Mouse (Mus musculus) testis, adult 2 months (tissue): Measurements from ENCODE around the gene Zap70.

Experiments used
- CTCF ChIP-seq: fragments of 200-500 bp; IDR thresholded peaks from 2 replicates; pipeline ENCODE4 v1.5.1; 2012; ENCODE audit warnings: low read depth, mild to moderate bottlenecking, inconsistent platforms, low read length, moderate library complexity; ENCODE audit not compliant: control insufficient read depth, insufficient read depth, insufficient replicate concordance
- POLR2A ChIP-seq: fragments of 200-500 bp; IDR thresholded peaks from 2 replicates; pipeline ENCODE4 v1.6.1; 2012; ENCODE audit warnings: low read depth, mild to moderate bottlenecking, inconsistent platforms, low read length, moderate library complexity; ENCODE audit not compliant: control insufficient read depth

DNA sequence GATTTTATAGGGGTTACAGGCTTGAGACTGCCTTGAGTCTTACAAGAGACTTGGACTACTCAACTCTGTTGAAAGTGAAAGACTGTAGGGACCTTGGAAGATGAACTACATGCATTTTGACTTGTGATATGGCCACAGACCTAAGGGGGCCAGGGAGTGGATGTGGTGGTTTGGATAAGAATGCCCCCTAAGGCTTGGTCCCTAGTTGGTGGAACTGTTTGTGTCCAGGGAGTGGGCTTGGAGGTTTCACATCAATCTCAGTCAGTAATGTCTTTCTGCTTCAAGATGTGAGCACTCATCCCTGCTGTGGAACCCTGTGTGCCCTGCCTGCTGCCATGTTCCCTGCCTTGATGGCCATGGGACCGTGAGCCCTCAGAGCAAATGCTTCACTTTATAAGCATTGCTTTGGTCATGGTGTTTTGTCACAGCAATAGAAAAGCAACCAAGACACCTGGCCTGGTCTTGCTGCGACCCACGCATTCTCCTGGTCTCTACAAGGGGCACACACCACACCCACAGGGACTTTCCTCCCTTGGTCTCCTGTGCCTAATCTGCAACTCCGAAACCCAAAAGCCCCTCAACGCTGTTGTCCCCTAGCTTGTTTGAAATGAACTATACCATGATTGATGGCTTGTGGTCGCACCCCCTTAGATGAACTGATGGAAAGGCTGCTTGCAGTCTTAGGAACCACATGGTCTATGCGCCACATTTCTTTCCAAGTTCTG lies 44.7 kb downstream of the Zap70 start:
- TF ChIP-seq CTCF (no peak), POLR2A (no peak)
